12 mouse cellular contexts compared by ENCODE assay signal in the genomic region with DNA sequence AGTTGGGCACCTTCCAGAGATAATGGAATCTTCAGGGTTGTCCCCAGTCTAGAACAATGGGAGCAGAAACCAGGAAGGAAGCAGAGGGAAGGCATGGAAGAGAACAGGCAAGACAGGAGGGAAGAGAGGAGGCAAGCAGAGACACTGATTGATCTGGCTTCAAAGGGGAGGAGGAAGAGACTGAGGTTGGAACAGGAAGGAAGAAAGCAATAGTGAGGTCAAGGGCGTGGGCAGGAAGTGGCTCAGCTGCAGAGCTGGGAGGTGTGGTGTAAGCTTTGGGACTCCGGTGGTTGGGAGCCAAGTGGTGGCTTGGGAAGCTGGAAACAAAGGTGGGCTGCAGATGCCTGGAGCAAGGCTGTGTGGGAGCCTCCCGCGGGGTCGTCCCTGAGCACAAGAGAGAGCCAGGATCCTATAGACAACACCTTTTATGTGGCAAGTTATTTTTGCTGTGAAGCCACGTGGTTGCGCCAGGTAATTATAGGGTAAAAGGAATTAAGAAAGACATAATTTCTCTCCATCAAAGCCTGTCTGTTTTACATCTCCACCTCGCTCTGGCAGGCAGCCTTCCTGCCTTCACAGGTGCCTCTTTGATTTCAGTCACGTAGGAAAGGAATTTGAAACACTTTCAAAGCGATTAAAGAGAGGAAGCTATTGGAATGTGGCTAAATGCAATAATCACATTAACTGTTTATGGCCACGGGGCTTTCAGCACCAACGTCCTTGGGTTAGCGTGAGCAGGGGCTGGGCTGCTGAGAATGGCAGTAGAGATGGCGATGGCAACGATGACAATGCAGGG.
DNase-seq lines count a peak whose midpoint lies in the region; ATAC-seq and TF ChIP-seq lines count a peak whose summit lies in the region.
"Had no signal": no experiment of that assay in that cellular context is flagged by ENCODE, and none has a peak within 500 bp of the region (broad histone marks: within the 10 kb centered on the region; RNA-seq: fewer than 3 reads in every experiment).

No protein-coding gene starts in this region.

- no peak for TF ChIP-seq CTCF in kidney, adult 2 months (conservative IDR thresholded peaks at IDR 0.05; ENCODE audit: insufficient read depth, insufficient read length, low read depth, low read length)

- H3K4me2 ChIP-seq in liver, embryonic 12.5 days = no peak overlapping the region
- no peak overlapping the region for H3K4me2 ChIP-seq in hindbrain, embryonic 13.5 days
- no peak overlapping the region for H3K4me2 ChIP-seq in hindbrain, embryonic 11.5 days (replicated peaks; ENCODE audit: low read depth, low read length)
- H3K4me2 ChIP-seq: heart, embryonic 13.5 days had no signal

- 45% methylated on average over 15 of the region's 15 CpGs for WGBS in kidney, adult 2 months
- 58% methylated on average over 15 of the region's 15 CpGs for WGBS in liver, embryonic 12.5 days (ENCODE audit: insufficient replicate concordance)
- WGBS in hindbrain, embryonic 13.5 days = 73% methylated on average over 15 of the region's 15 CpGs
- 78% methylated on average over 15 of the region's 15 CpGs for WGBS in hindbrain, embryonic 11.5 days

- 0 out of 2 replicates have a peak, but pooled peaks cover 2% of the 10 kb centered on the region for H3K4me1 ChIP-seq in kidney, adult 2 months (ENCODE audit: control insufficient read depth, insufficient read depth, low read length)
- no peaks in the 10 kb centered on the region for H3K4me1 ChIP-seq in liver, embryonic 12.5 days
- H3K4me1 ChIP-seq in hindbrain, embryonic 13.5 days (replicated peaks) = peaks cover 25% of the 10 kb centered on the region
- 0 out of 2 replicates have a peak, but pooled peaks cover 4% of the 10 kb centered on the region for H3K4me1 ChIP-seq in hindbrain, embryonic 11.5 days (replicated peaks; ENCODE audit: control insufficient read depth, insufficient read depth, low read length)
- H3K4me1 ChIP-seq: heart, embryonic 13.5 days had no signal

- H3K4me3 ChIP-seq in kidney, adult 2 months (ENCODE audit: insufficient read depth, low read depth, low read length) = no peak overlapping the region
- no peak overlapping the region for H3K4me3 ChIP-seq in liver, embryonic 12.5 days
- no peak overlapping the region for H3K4me3 ChIP-seq in hindbrain, embryonic 13.5 days
- H3K4me3 ChIP-seq in hindbrain, embryonic 11.5 days (ENCODE audit: low read depth, low read length) = no peak overlapping the region
- H3K4me3 ChIP-seq: heart, embryonic 13.5 days; layer of hippocampus, adult 2 months; myocyte had no signal

- TF ChIP-seq POLR2A in kidney, adult 2 months (IDR thresholded peaks at IDR 0.05; ENCODE audit: low read depth, low read length) = no peak

- no peak overlapping the region for H3K9ac ChIP-seq in liver, embryonic 12.5 days
- H3K9ac ChIP-seq in hindbrain, embryonic 13.5 days = no peak overlapping the region
- no peak overlapping the region for H3K9ac ChIP-seq in hindbrain, embryonic 11.5 days (ENCODE audit: low read depth, low read length)
- H3K9ac ChIP-seq: heart, embryonic 13.5 days had no signal

- H3K36me3 ChIP-seq in kidney, adult 2 months (ENCODE audit: control insufficient read depth, insufficient read depth, low read length) = no peaks in the 10 kb centered on the region
- H3K36me3 ChIP-seq in liver, embryonic 12.5 days = no peaks in the 10 kb centered on the region
- no peaks in the 10 kb centered on the region for H3K36me3 ChIP-seq in hindbrain, embryonic 13.5 days
- H3K36me3 ChIP-seq in hindbrain, embryonic 11.5 days (ENCODE audit: control insufficient read depth, insufficient read depth, low read length) = no peaks in the 10 kb centered on the region
- H3K36me3 ChIP-seq: heart, embryonic 13.5 days had no signal

- H3K27ac ChIP-seq in kidney, adult 2 months (ENCODE audit: insufficient read depth, low read depth, low read length) = peak overlapping the region; percentile 5; the same call in 1 of the 2 replicates
- no peak overlapping the region for H3K27ac ChIP-seq in liver, embryonic 12.5 days
- no peak overlapping the region for H3K27ac ChIP-seq in hindbrain, embryonic 13.5 days
- no peak overlapping the region for H3K27ac ChIP-seq in hindbrain, embryonic 11.5 days (ENCODE audit: low read depth, low read length)
- H3K27ac ChIP-seq: heart, embryonic 13.5 days; layer of hippocampus, adult 2 months had no signal

- H3K9me3 ChIP-seq in liver, embryonic 12.5 days (replicated peaks) = no peaks in the 10 kb centered on the region
- no peaks in the 10 kb centered on the region for H3K9me3 ChIP-seq in hindbrain, embryonic 13.5 days
- H3K9me3 ChIP-seq in hindbrain, embryonic 11.5 days (ENCODE audit: control insufficient read depth, low read length) = no peaks in the 10 kb centered on the region
- H3K9me3 ChIP-seq: heart, embryonic 13.5 days had no signal

- peak; percentile 44 for DNase-seq in kidney, adult 2 months
- no peak for DNase-seq in kidney, adult 18-20 months
- DNase-seq in heart, postnatal 4 days = peak; percentile 10
- DNase-seq in lung, postnatal 14 days = peak; percentile 13
- DNase-seq in hindbrain, embryonic 11.5 days (ENCODE audit: low spot score) = no peak
- DNase-seq: liver had no signal

- no peaks in the 10 kb centered on the region for H3K27me3 ChIP-seq in kidney, adult 2 months (replicated peaks; ENCODE audit: control insufficient read depth, insufficient read depth, low read length)
- no peaks in the 10 kb centered on the region for H3K27me3 ChIP-seq in liver, embryonic 12.5 days (replicated peaks)
- 0 out of 2 replicates have a peak, but pooled peaks cover 3% of the 10 kb centered on the region for H3K27me3 ChIP-seq in hindbrain, embryonic 13.5 days
- H3K27me3 ChIP-seq in hindbrain, embryonic 11.5 days (ENCODE audit: control insufficient read depth, insufficient read depth, low read length) = no peaks in the 10 kb centered on the region
- H3K27me3 ChIP-seq: heart, embryonic 13.5 days had no signal

- ATAC-seq in activated CD4-positive, CD25-positive, alpha-beta regulatory T cell, adult 4 months = peak; percentile 23
- no peak for ATAC-seq in liver, embryonic 12.5 days
- no peak for ATAC-seq in hindbrain, embryonic 13.5 days (ENCODE audit: low FRiP score)
- ATAC-seq in hindbrain, embryonic 11.5 days (ENCODE audit: low FRiP score) = no peak

Comparison
In these comparisons a context has a peak if more than half of its experiments do, and no peak if none do; other contexts are left out.
1. DNase-seq: peak in kidney, adult 2 months (single experiment), heart, postnatal 4 days (single experiment) and lung, postnatal 14 days (single experiment); none in kidney, adult 18-20 months (single experiment) and hindbrain, embryonic 11.5 days (single experiment).